Mouse (Mus musculus): ENCODE results near the gene Hprt.
"Not testable (repeated sequence)": the region's sequence is repeated elsewhere in the genome, so short reads cannot be mapped to it uniquely, and the experiment has no call there.

The Hprt gene

GRCm38 (mm10) chrX:52987905-52988783 is at the start of gene Hprt:
Gene Hprt, plus strand, starts transcription at chrX:52988137.
- DNase-seq (ENCODE audit: low read depth, low spot score) = peak; percentile 82

- no peak for DNase-seq (ENCODE audit: low read depth, low spot score)
Measured at GRCm38 (mm10) chrX:52945509-52945908, 42.4 kb upstream of the Hprt start.

GRCm38 (mm10) chrX:52949713-52950112 is 38.2 kb upstream of the Hprt start:
- DNase-seq (ENCODE audit: low read depth, low spot score) = peak; percentile 23

GRCm38 (mm10) chrX:52956942-52957341 is 31.0 kb upstream of the Hprt start:
- no peak for DNase-seq (ENCODE audit: low read depth, low spot score)

DNA sequence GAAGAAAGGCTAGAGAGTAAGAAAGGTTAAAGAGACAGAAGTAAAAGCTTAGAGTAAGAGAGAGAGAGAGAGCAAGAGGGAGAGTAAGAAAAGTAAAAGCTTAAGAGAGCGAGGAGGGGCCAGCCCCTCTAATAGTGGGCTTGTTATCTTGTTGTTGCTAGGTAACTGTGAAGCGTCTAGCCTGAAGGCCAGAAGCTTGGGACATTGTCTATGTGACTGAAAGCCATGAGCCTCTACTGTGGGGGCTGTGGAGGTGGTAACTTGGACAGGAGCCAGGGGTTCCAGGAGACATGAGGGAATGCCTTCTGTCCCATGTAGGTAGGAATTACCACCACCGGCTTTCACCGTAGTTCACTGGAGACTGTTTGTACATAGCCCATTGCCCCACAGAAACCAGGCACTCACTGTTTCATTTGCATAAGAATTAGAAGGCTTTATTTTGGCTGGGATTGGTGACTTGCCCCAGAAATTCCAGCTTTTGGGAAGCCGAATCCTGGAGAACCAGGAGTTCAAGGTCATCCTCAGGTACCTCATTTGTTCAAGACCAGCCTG is 26.3 kb upstream of the Hprt start:
- no peak for DNase-seq (ENCODE audit: low read depth, low spot score)

DNA sequence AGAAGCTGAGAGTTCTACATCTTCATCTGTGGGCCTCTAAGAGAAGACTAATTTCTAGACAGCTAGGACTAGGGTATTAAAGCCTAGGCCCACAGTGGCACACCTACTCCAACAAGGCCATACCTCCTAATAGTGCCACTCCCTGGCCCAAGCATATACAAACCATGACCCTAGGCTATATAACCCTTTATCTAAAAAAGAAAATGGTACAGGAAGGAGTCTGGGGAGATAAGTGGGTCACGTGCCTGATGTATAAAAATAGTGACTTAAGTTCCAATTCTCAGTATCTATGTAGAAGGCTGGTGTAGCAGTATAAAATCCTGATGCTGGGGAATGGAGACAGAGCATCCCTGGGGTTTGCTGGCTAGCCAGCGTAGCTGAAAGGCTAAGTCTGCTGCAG is 22.8 kb upstream of the Hprt start:
- DNase-seq (ENCODE audit: low read depth, low spot score) = no peak

- no peak for DNase-seq (ENCODE audit: low read depth, low spot score)
Measured at GRCm38 (mm10) chrX:52971211-52972006, 16.5 kb upstream of the Hprt start.

DNA sequence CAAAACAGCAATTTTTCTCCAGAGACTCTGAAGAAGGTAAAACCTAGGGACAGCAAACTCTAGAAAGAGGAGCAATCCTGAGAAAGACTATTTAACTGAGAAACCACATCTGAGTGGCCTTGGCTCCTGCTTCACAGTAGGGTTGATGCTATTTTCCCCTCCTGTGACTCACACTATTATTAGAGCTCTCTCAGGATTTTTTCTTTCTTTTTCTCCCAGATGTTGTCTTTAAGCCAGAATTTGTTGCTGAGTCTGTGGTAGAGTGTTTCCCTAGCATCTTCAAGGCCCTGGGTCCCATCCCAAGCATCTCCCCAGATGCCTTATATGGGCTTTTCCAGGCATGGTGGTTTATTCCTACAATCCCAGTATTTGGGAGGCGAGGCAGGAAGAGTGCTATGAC is 15.8 kb upstream of the Hprt start:
- DNase-seq (ENCODE audit: low read depth, low spot score) = no peak

GRCm38 (mm10) chrX:52972680-52973079 is 15.3 kb upstream of the Hprt start:
- no peak for DNase-seq (ENCODE audit: low read depth, low spot score)

DNA sequence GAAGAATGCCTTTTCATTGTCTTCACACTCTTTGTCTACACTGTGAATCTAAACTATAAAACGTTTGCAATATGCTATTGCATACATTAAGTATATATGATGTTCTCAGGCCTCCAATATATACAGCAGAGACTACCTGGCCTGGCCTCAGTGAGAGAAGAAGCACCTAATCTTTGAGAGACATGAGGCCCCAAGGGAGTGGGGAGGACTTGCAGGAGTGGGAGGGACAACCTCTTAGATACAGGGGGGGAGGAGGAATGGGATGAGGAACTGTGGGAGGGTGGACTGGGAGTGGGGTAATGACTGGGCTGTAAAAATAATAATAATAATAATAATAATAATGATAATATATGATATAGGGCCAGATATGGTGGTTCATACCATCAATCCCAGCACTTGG is 9.4 kb upstream of the Hprt start:
- no peak for DNase-seq (ENCODE audit: low read depth, low spot score)

GRCm38 (mm10) chrX:52981378-52981777 is 6.6 kb upstream of the Hprt start:
- DNase-seq (ENCODE audit: low read depth, low spot score) = no peak

GRCm38 (mm10) chrX:52994726-52995125 is 6.8 kb downstream of the Hprt start:
- DNase-seq (ENCODE audit: low read depth, low spot score) = not testable (repeated sequence)

DNA sequence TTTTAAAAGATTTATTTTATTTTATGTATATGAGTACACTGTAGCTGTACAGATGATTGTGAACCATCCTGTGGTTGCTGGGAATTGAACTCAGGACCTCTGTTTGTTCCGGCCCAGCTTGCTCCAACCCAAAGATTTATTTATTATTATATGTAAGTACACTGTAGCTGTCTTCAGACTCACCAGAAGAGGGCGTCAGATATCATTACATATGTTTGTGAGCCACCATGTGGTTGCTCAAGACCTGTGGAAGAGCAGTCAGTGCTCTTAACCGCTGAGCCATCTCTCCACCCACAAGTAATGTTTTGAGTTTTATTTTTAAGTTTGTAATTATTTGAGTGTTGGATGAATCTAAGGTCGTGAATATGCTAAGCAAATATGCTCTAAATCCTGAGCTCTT is 16.9 kb downstream of the Hprt start:
- DNase-seq (ENCODE audit: low read depth, low spot score) = not testable (repeated sequence)

DNA sequence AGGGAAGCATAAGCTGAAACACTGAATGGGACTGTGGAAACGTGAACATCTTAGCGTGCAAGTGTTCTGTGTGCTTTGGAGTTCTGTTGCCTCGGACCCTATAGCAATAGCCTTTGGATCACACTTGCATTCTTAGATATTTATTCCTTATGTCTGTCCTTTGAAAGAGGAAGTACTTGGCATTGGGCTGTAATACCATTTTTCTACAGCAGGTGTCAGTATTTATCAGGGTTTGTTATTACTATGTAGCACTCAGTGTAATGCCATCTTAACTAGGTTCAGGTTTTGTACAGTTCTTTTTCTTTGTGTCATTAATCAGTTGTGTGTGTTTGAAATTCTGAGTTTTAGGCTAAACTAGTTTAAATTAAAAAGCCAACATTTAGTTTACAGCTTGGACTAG is 18.1 kb downstream of the Hprt start:
- DNase-seq (ENCODE audit: low read depth, low spot score) = peak; percentile 72

GRCm38 (mm10) chrX:53015549-53015948 is 27.6 kb downstream of the Hprt start:
- DNase-seq (ENCODE audit: low read depth, low spot score) = no peak

- no peak for DNase-seq (ENCODE audit: low read depth, low spot score)
Measured at GRCm38 (mm10) chrX:53023021-53023420, 35.1 kb downstream of the Hprt start.

DNA sequence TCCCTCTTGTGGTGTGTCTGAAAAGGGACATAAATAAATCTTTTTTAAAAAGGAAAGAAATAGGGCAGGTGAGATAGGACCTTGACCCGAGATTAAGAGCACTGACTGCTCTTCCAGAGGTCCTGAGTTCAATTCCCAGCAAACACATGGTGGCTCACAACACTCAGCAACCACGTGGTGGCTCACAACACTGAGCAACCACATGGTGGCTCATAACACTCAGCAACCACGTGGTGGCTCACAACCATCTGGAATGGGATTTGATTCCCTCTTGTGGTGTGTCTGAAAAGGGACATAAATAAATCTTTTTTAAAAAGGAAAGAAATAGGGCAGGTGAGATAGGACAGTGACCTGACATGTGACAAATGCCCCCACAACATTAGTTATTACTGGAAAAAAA is 36.3 kb downstream of the Hprt start:
- not testable (repeated sequence) for DNase-seq (ENCODE audit: low read depth, low spot score)

- no peak for DNase-seq (ENCODE audit: low read depth, low spot score)
Measured at GRCm38 (mm10) chrX:53025471-53026223, 37.7 kb downstream of the Hprt start.

DNA sequence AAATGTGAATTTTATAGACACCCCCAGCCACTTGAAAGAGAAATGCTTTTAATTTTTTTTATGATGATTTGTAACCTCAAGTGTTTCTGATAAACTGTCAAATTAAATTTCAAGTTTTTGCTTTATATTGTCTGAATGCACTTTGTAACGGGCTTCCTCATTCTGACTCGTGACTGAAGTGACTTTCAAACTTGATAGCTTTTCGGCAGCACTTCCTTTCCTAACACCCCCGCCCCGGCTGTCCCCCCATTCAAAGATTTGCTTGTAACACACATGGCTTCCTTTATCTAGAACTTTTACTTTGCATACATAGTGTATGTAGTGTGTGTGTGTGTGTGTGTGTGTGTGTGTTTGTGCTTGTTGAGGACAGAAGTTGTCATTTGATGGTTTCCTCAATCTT is 41.6 kb downstream of the Hprt start:
- DNase-seq (ENCODE audit: low read depth, low spot score) = no peak

DNA sequence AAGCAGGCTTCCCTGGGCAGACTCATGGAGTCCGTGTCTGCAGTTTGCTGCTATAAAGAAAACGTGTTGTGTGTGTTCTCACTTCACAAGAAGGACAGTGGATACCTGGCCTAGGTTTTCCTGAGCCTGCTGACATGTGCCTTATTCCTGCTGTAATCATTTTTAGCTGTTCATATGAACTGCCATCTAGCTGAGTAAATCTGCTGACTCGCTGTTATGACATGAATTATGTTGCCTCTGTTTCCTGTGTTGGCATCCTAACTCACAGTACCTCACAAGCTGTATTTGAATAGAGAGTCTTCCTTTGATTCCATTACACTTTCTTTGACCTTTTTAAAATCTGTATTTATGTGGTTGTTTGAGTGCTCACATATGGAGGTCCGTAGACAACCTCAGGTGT is 50.3 kb downstream of the Hprt start:
- DNase-seq (ENCODE audit: low read depth, low spot score) = no peak

- no peak for DNase-seq (ENCODE audit: low read depth, low spot score)
Measured at GRCm38 (mm10) chrX:53039651-53040050, 51.7 kb downstream of the Hprt start.

GRCm38 (mm10) chrX:53040138-53040537 is 52.2 kb downstream of the Hprt start:
- no peak for DNase-seq (ENCODE audit: low read depth, low spot score)

Measured in mesoderm, embryonic 11.5 days (tissue).